Mouse (Mus musculus) adipose tissue, adult 10 weeks (tissue): Measurements from ENCODE around the gene Flot1. TPM values are rescaled to one million over a fixed set of nuclear protein-coding genes. Genes with fewer than 3 reads are reported as not detected.

Experiments used
- polyA plus RNA-seq: library from polyadenylated mRNA; stranded (reverse); fragments of 350-450 nt; fragmentation: Illumina TruSeq; extraction: RNeasy Lipid Tissue Mini Kit (QIAGEN cat#74804); gene quantifications from one replicate; pipeline ENCODE4 v1.2.3, GENCODE M21; 2014; ENCODE audit warnings: low read depth, low replicate concordance

Flot1 gene
- polyA plus RNA-seq, result 61.9 TPM

GRCm38 (mm10) chr17:35822964-35823937 lies at the start of gene Flot1:
Gene Flot1, plus strand, starts transcription at chr17:35823230.

GRCm38 (mm10) chr17:35821439-35822430 lies 1.3 kb upstream of the Flot1 start, which contains the start of gene Ier3:
Gene Ier3, plus strand, starts transcription at chr17:35821684.

DNA sequence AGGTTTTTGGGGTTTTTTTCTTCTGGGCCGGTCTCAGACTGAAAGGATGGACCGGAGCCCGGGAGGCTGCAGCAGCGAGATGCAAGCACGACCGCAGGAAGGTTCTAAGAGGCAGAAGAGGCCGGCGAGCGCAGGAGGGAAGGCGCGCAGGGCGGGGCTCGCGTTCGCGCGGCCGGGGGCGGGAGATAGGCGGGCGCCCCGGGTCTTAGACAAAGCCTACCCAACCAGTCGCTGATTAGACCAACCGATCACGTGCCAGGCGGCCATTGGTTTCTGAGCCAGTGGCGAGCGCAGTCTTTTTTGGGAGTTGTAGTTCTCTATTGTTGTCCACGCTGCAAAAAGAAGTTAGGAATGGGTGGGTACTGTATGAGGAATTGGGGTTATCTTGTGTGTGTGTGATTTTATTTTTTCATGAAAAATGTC lies 15.1 kb downstream of the Flot1 start, which contains the start of gene Tubb5:
TSS of gene Tubb5 (minus strand) at position 185 of the 423 bp plus-strand sequence.

DNA sequence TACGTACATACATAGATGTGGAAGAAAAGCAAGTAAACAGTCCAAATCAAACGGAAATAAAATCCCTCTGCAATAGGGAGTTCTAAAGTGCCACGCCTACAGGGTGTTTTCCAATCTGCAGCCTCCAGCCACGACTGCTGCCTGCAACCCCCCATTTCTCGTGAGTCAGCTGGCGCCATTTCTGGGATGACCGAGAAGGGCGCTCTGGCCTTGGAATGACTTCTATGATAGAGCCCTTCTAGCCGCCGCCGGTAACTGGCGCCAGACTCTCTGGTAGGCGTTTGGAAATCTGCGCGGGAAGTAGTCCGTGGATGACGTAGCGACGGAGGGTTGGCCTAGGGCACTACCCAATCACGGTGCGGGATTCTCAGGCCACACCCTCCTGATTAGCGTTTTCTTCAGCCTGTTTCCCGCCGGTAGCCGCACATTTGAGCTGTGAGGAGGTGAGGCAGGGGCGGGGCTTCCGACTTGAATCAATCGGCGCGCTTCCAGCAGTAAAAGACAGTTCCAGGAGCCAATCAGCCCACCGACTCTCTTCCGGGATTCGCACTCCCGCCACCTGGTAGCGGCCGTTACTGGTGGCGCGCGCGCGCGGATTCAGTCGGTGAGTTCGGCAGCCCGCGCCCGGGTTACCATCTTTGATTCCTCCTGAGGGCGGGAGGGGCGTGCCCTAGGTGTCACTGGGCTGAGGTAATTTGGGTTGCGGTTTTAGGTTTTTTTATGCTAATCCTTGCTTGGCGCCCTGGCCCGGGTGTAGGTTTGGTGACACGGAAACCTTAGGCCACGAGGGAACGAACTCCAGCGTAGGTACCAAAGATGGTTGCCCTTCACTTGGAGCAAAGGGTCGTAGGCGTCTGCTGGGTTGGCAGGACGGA lies 18.3 kb downstream of the Flot1 start, which contains the start of gene Mdc1:
TSS of gene Mdc1 (plus strand) at position 440 of the 875 bp plus-strand sequence.

DNA sequence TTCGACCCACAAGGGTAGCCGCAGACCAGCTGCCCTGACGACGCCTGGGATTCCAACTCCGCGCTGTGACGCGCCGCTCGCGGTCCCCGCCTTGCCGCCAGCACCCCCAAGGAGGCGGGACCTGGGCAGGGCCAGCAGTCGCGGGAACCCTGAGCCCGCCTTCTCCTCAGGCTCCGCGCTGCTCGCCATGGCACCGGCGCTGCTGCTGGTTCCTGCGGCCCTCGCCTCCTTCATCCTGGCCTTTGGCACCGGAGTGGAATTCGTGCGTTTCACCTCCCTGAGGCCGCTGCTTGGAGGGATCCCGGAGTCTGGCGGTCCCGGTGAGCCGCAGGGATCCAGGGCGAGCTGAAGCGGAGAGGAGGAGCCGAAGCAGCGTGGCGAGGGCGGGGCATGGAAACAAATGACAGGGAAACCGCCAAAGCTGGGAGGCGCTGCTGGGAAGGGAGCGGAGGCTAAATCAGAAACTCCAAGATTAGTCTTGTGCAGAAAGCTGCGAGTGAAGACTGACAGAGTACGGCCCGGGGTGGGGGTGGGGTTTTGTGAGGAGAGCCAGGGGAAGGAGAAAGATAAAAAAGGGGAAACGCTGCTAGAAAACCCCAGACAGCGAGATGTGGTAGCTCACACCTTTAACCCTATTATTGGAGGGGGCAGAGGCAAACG lies 38.3 kb downstream of the Flot1 start, which contains the start of gene Nrm:
TSS of gene Nrm (plus strand) at position 121 of the 660 bp plus-strand sequence.

DNA sequence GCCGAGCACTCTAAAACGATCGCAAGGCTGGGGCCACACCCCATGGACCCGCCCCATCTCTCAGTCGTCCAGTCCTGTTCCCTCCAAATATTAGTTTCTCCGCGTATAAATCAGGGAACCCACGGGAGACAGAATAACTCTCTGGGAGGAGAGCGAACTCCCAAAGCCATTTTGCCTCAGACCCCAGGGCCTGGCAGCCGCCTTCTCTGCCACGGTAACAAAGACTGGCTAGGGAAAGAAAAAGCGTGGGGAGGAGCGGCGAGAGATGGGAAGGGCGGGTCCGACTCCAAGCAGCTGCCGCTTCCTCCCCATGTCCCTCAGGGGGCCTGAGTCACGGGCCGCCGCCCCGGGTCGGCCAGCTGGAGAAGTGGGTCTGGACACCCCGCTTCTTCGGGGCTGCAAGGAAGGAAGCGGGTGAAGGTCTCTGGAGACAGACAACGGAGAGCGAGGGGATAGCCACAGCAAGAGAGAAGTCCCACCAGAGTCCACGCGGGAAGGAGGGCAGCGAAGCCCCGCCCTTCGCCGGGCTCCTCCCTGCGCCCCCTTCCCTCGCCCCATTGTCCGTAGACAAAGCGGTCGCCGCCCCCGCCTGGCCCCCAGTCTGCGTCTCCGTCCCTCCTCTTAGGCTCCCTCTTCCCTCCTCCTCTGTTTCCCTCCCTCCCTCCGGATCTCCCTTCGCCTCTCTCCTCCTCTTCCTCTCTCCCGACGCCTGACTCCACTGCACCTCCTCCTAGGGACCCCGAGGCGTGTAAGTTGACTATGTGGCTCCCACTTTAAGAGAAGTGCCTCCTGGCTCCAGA lies 42.7 kb downstream of the Flot1 start, which contains the start of gene Ppp1r18:
TSS of gene Ppp1r18 (plus strand) at position 113 of the 800 bp plus-strand sequence.

GRCm38 (mm10) chr17:35879245-35880057 lies 56.4 kb downstream of the Flot1 start, which contains the start of gene Dhx16:
Gene Dhx16, plus strand, starts transcription at chr17:35879819.

Other genes with a start within 250 kb of the Flot1 start
- gene Sfta2, start 221.7 kb upstream of the Flot1 start, polyA plus RNA-seq, result 0.82 TPM
- not detected for gene Gm9573, start 196.6 kb upstream of the Flot1 start, polyA plus RNA-seq
- not detected for gene Mucl3, start 179.5 kb upstream of the Flot1 start, polyA plus RNA-seq
- gene Vars2, start 155.6 kb upstream of the Flot1 start, polyA plus RNA-seq, result 13.1 TPM
- gene Gtf2h4, start 149.5 kb upstream of the Flot1 start, polyA plus RNA-seq, result 14.5 TPM
- 40.9 TPM for gene Ddr1, start 118.6 kb upstream of the Flot1 start, polyA plus RNA-seq
- 31.3 TPM for gene Ier3, start 1.5 kb upstream of the Flot1 start, polyA plus RNA-seq
- 113 TPM for gene Tubb5, start 15.1 kb downstream of the Flot1 start, polyA plus RNA-seq
- 18.2 TPM for gene Mdc1, start 18.3 kb downstream of the Flot1 start, polyA plus RNA-seq
- gene Nrm, start 38.1 kb downstream of the Flot1 start, polyA plus RNA-seq, result 4.6 TPM
- 31.0 TPM for gene Ppp1r18, start 42.4 kb downstream of the Flot1 start, polyA plus RNA-seq
- 39.2 TPM for gene Dhx16, start 56.6 kb downstream of the Flot1 start, polyA plus RNA-seq
- gene 2310061I04Rik, start 74.2 kb downstream of the Flot1 start, polyA plus RNA-seq, result 35.5 TPM
- gene Atat1, start 86.8 kb downstream of the Flot1 start, polyA plus RNA-seq, result 35.7 TPM
- 47.0 TPM for gene Mrps18b, start 93.2 kb downstream of the Flot1 start, polyA plus RNA-seq
- gene Ppp1r10, start 93.2 kb downstream of the Flot1 start, polyA plus RNA-seq, result 32.1 TPM
- 54.8 TPM for gene Abcf1, start 146.5 kb downstream of the Flot1 start, polyA plus RNA-seq
- gene Gnl1, start 156.6 kb downstream of the Flot1 start, polyA plus RNA-seq, result 40.8 TPM
- 23.2 TPM for gene Prr3, start 157.0 kb downstream of the Flot1 start, polyA plus RNA-seq
- 2.4 TPM for gene H2-T24, start 197.3 kb downstream of the Flot1 start, polyA plus RNA-seq
- gene H2-T23, start 209.6 kb downstream of the Flot1 start, polyA plus RNA-seq, result 86.6 TPM
- 77.1 TPM for gene H2-T22, start 219.5 kb downstream of the Flot1 start, polyA plus RNA-seq
- not detected for gene Gm6034, start 219.7 kb downstream of the Flot1 start, polyA plus RNA-seq
- 0.38 TPM for gene Gm11127, start 235.1 kb downstream of the Flot1 start, polyA plus RNA-seq